Mouse (Mus musculus): ENCODE results near the gene Tex12.

GRCm38 (mm10) chr9:50528293-50528892 lies 32.7 kb downstream of the Tex12 start, which contains the start of gene Pts:
- no peak for TF ChIP-seq TAL1 (IDR thresholded peaks at IDR 0.05; ENCODE audit: low read length)
- no peak for TF ChIP-seq GATA1 (IDR thresholded peaks at IDR 0.05; ENCODE audit: low read length)
